Mouse (Mus musculus) liver (tissue): ENCODE results near the gene Eid1.
A peak's percentile ranks its signal among the peaks of the same experiment; 100 is the strongest.

Experiments
- DNase-seq: peaks from one replicate; pipeline ENCODE4 v3.0.0-alpha.2; 2020; ENCODE audit warnings: mixed read lengths

The Eid1 gene

GRCm38 (mm10) chr2:125670846-125671245 lies 2.0 kb upstream of the Eid1 start:
- no peak for DNase-seq

- DNase-seq, result no peak
Measured at GRCm38 (mm10) chr2:125672568-125672956, 333 bp upstream of the Eid1 start.

- DNase-seq, result no peak
Measured at GRCm38 (mm10) chr2:125681811-125682210, 8.9 kb downstream of the Eid1 start.

- no peak for DNase-seq
Measured at GRCm38 (mm10) chr2:125683895-125684294, 11.0 kb downstream of the Eid1 start.

GRCm38 (mm10) chr2:125684559-125685440 lies 11.9 kb downstream of the Eid1 start:
- no peak for DNase-seq

- DNase-seq, result no peak
Measured at GRCm38 (mm10) chr2:125685441-125686150, 12.7 kb downstream of the Eid1 start.

GRCm38 (mm10) chr2:125692010-125692409 lies 19.1 kb downstream of the Eid1 start:
- DNase-seq, result no peak

GRCm38 (mm10) chr2:125694798-125695197 lies 21.9 kb downstream of the Eid1 start:
- DNase-seq, result no peak

- DNase-seq, result no peak
Measured at GRCm38 (mm10) chr2:125696219-125696618, 23.3 kb downstream of the Eid1 start.

- no peak for DNase-seq
Measured at GRCm38 (mm10) chr2:125701606-125702005, 28.7 kb downstream of the Eid1 start.

GRCm38 (mm10) chr2:125702851-125703250 lies 30.0 kb downstream of the Eid1 start:
- DNase-seq, result no peak

GRCm38 (mm10) chr2:125704907-125705631 lies 32.2 kb downstream of the Eid1 start:
- no peak for DNase-seq

GRCm38 (mm10) chr2:125706510-125706921 lies 33.6 kb downstream of the Eid1 start:
- no peak for DNase-seq

- DNase-seq, result no peak
Measured at GRCm38 (mm10) chr2:125716599-125716998, 43.7 kb downstream of the Eid1 start.

- no peak for DNase-seq
Measured at GRCm38 (mm10) chr2:125723086-125723407, 50.2 kb downstream of the Eid1 start.

- DNase-seq, result no peak
Measured at GRCm38 (mm10) chr2:125723408-125724085, 50.7 kb downstream of the Eid1 start.

GRCm38 (mm10) chr2:125724086-125724430 lies 51.2 kb downstream of the Eid1 start, which contains the start of gene Shc4:
TSS of gene Shc4 (minus strand) at chr2:125724148.
- peak; percentile 20 for DNase-seq
